Mouse (Mus musculus) embryonic facial prominence, embryonic 12.5 days (tissue): ENCODE data around the gene Cd22. TPM values are rescaled to one million over a fixed set of nuclear protein-coding genes. Genes with fewer than 3 reads are reported as not detected.
"Not testable (repeated sequence)": the region's sequence is repeated elsewhere in the genome, so short reads cannot be mapped to it uniquely, and the experiment has no call there.

Experiments
- ATAC-seq: fragments of 200-750 bp; cut with Nextera tagmentation; 2 replicates; pipeline ENCODE4 v1.8.0; 2017; ENCODE audit not compliant: insufficient number of reproducible peaks, insufficient read depth, low FRiP score, low TSS enrichment
- H3K27ac ChIP-seq: fragments of 300-500 bp; sonication (generic); 2 replicates; pipeline ENCODE4 v1.5.1; 2016; ENCODE audit warnings: mild to moderate bottlenecking
- H3K27me3 ChIP-seq: fragments of 300-500 bp; sonication (generic); 2 replicates; pipeline ENCODE4 v1.6.1; 2016; ENCODE audit warnings: mild to moderate bottlenecking, moderate library complexity
- H3K36me3 ChIP-seq: fragments of 300-500 bp; sonication (generic); 2 replicates; pipeline ENCODE4 v1.6.1; 2016; ENCODE audit warnings: mild to moderate bottlenecking
- H3K4me1 ChIP-seq: fragments of 300-500 bp; sonication (generic); 2 replicates; pipeline ENCODE4 v1.6.1; 2016
- H3K4me2 ChIP-seq: fragments of 300-500 bp; sonication (generic); replicated peaks from 2 replicates; pipeline ENCODE4 v1.6.1; 2016; ENCODE audit warnings: mild to moderate bottlenecking, moderate library complexity
- H3K4me3 ChIP-seq: fragments of 300-500 bp; sonication (generic); 2 replicates; pipeline ENCODE4 v1.5.1; 2016; ENCODE audit warnings: mild to moderate bottlenecking
- H3K9ac ChIP-seq: fragments of 300-500 bp; sonication (generic); 2 replicates; pipeline ENCODE4 v1.6.1; 2016; ENCODE audit warnings: mild to moderate bottlenecking, moderate library complexity
- H3K9me3 ChIP-seq: fragments of 300-500 bp; sonication (generic); 2 replicates; pipeline ENCODE4 v1.6.1; 2016; ENCODE audit warnings: mild to moderate bottlenecking, moderate library complexity
- WGBS: fragments of 180-500 bp; shearing (Covaris S2); methylation state at CpG from one replicate; pipeline ENCODE4 v1.1.7; 2016; 5-methylcytosine and 5-hydroxymethylcytosine counted together
- polyA plus RNA-seq: library from polyadenylated mRNA; unstranded; fragments of >200 nt; fragmentation: Nextera tagmentation; extraction: Ambion mirVana; gene quantifications from 2 replicates; pipeline ENCODE4 v1.2.1, GENCODE M21; 2016

Gene Cd22
- polyA plus RNA-seq, 1 experiment from 2014 or later, result 0.17 TPM

- Histone ChIP-seq H3K27me3 (no peaks in the 10 kb centered on the region), H3K4me2 (no peak overlapping the region), H3K9ac (no peak overlapping the region), H3K27ac (no peak overlapping the region), H3K36me3 (no peaks in the 10 kb centered on the region), H3K4me3 (no peak overlapping the region), H3K9me3 (no peaks in the 10 kb centered on the region), H3K4me1 (no peaks in the 10 kb centered on the region)
- ATAC-seq, result no peak
Observed at GRCm38 (mm10) chr7:30837277-30837676, 42.9 kb downstream of the Cd22 start.

GRCm38 (mm10) chr7:30832684-30833083 is 47.5 kb downstream of the Cd22 start:
- H3K36me3 ChIP-seq, H3K4me3 ChIP-seq, H3K9ac ChIP-seq, H3K27me3 ChIP-seq, H3K4me1 ChIP-seq, H3K4me2 ChIP-seq, H3K9me3 ChIP-seq, ATAC-seq, H3K27ac ChIP-seq: not testable (repeated sequence)
- WGBS, result 45% methylated on average over 7 of the region's 11 CpGs

GRCm38 (mm10) chr7:30832261-30832660 is 47.9 kb downstream of the Cd22 start:
- no peaks in the 10 kb centered on the region for H3K4me1 ChIP-seq
- H3K4me3 ChIP-seq, result no peak overlapping the region
- no peak for ATAC-seq
- no peak overlapping the region for H3K27ac ChIP-seq
- no peaks in the 10 kb centered on the region for H3K9me3 ChIP-seq
- H3K4me2 ChIP-seq, result no peak overlapping the region
- no peaks in the 10 kb centered on the region for H3K36me3 ChIP-seq
- H3K27me3 ChIP-seq, result no peaks in the 10 kb centered on the region
- whole genome bisulfite sequencing, result 77% methylated on average over 17 of the region's 17 CpGs
- no peak overlapping the region for H3K9ac ChIP-seq

GRCm38 (mm10) chr7:30829428-30829827 is 50.7 kb downstream of the Cd22 start:
- ATAC-seq, result no peak
- WGBS, result 67% methylated on average over 3 of the region's 3 CpGs
- Histone ChIP-seq H3K9ac (no peak overlapping the region), H3K4me2 (no peak overlapping the region), H3K9me3 (no peaks in the 10 kb centered on the region), H3K4me3 (no peak overlapping the region), H3K4me1 (no peaks in the 10 kb centered on the region), H3K27ac (no peak overlapping the region), H3K36me3 (no peaks in the 10 kb centered on the region), H3K27me3 (no peaks in the 10 kb centered on the region)

- not testable (repeated sequence) for H3K9me3 ChIP-seq
Observed at GRCm38 (mm10) chr7:30828871-30829270, 51.3 kb downstream of the Cd22 start.

GRCm38 (mm10) chr7:30826660-30827059 is 53.5 kb downstream of the Cd22 start:
- Histone ChIP-seq H3K9ac (no peak overlapping the region), H3K4me2 (no peak overlapping the region), H3K4me1 (no peaks in the 10 kb centered on the region), H3K27ac (no peak overlapping the region), H3K27me3 (no peaks in the 10 kb centered on the region), H3K9me3 (no peaks in the 10 kb centered on the region), H3K36me3 (no peaks in the 10 kb centered on the region), H3K4me3 (no peak overlapping the region)
- 83% methylated on average over 10 of the region's 10 CpGs for WGBS
- no peak for ATAC-seq

More at GRCm38 (mm10) chr7:30828871-30829270, 51.3 kb downstream of the Cd22 start:
- H3K4me2 ChIP-seq, H3K4me3 ChIP-seq, H3K4me1 ChIP-seq, ATAC-seq, H3K27me3 ChIP-seq, H3K27ac ChIP-seq, H3K9ac ChIP-seq, H3K36me3 ChIP-seq: not testable (repeated sequence)

GRCm38 (mm10) chr7:30824306-30824705 is 55.8 kb downstream of the Cd22 start:
- Histone ChIP-seq H3K9ac (no peak overlapping the region), H3K4me3 (no peak overlapping the region), H3K36me3 (no peaks in the 10 kb centered on the region), H3K4me1 (0 out of 2 replicates have a peak, but pooled peaks cover 9% of the 10 kb centered on the region), H3K9me3 (no peaks in the 10 kb centered on the region), H3K4me2 (no peak overlapping the region), H3K27me3 (no peaks in the 10 kb centered on the region), H3K27ac (no peak overlapping the region)
- WGBS, result 82% methylated on average over 3 of the region's 3 CpGs
- no peak for ATAC-seq

GRCm38 (mm10) chr7:30823675-30824074 is 56.5 kb downstream of the Cd22 start, which contains the start of gene Ffar2:
Gene Ffar2, minus strand, starts transcription at chr7:30823775.
- 88% methylated on average over 18 of the region's 18 CpGs for WGBS
- no peaks in the 10 kb centered on the region for H3K27me3 ChIP-seq
- H3K9ac ChIP-seq, result no peak within 1 kb of the TSS
- H3K4me1 ChIP-seq, result 0 out of 2 replicates have a peak, but pooled peaks cover 9% of the 10 kb centered on the region
- H3K36me3 ChIP-seq, result no peaks in the 10 kb centered on the region
- H3K4me2 ChIP-seq, result no peak within 1 kb of the TSS
- no peak for ATAC-seq
- no peak within 1 kb of the TSS for H3K4me3 ChIP-seq
- no peaks in the 10 kb centered on the region for H3K9me3 ChIP-seq
- no peak within 1 kb of the TSS for H3K27ac ChIP-seq

GRCm38 (mm10) chr7:30821532-30821931 is 58.6 kb downstream of the Cd22 start:
- Histone ChIP-seq H3K4me2 (no peak overlapping the region), H3K27me3 (no peaks in the 10 kb centered on the region), H3K9ac (no peak overlapping the region; the same call in 1 of the 2 replicates), H3K4me1 (0 out of 2 replicates have a peak, but pooled peaks cover 9% of the 10 kb centered on the region), H3K36me3 (no peaks in the 10 kb centered on the region), H3K9me3 (no peaks in the 10 kb centered on the region), H3K4me3 (no peak overlapping the region), H3K27ac (no peak overlapping the region)
- no peak for ATAC-seq
- WGBS, result 65% methylated on average over 5 of the region's 5 CpGs

- Histone ChIP-seq H3K27ac (no peak overlapping the region), H3K4me2 (no peak overlapping the region), H3K9me3 (no peaks in the 10 kb centered on the region), H3K9ac (no peak overlapping the region), H3K27me3 (no peaks in the 10 kb centered on the region), H3K4me1 (0 out of 2 replicates have a peak, but pooled peaks cover 9% of the 10 kb centered on the region), H3K4me3 (no peak overlapping the region), H3K36me3 (no peaks in the 10 kb centered on the region)
- no peak for ATAC-seq
- WGBS, result 51% methylated on average over 7 of the region's 7 CpGs
Observed at GRCm38 (mm10) chr7:30820854-30821445, 59.2 kb downstream of the Cd22 start.

GRCm38 (mm10) chr7:30820131-30820530 is 60.0 kb downstream of the Cd22 start:
- Histone ChIP-seq H3K4me3 (no peak overlapping the region), H3K4me1 (0 out of 2 replicates have a peak, but pooled peaks cover 9% of the 10 kb centered on the region), H3K36me3 (no peaks in the 10 kb centered on the region), H3K27me3 (no peaks in the 10 kb centered on the region), H3K9me3 (no peaks in the 10 kb centered on the region), H3K9ac (no peak overlapping the region), H3K4me2 (no peak overlapping the region), H3K27ac (no peak overlapping the region)
- 62% methylated on average over 6 of the region's 6 CpGs for WGBS
- ATAC-seq, result no peak
